Mouse (Mus musculus): ENCODE measurements around the gene Rasal2. TPM values are rescaled to one million over a fixed set of nuclear protein-coding genes. Genes with fewer than 3 reads are reported as not detected.
A peak's percentile ranks its signal among the peaks of the same experiment; 100 is the strongest.

Rasal2 gene
- polyA plus RNA-seq, 1 experiment from 2014 or later = 23.8 TPM

DNA sequence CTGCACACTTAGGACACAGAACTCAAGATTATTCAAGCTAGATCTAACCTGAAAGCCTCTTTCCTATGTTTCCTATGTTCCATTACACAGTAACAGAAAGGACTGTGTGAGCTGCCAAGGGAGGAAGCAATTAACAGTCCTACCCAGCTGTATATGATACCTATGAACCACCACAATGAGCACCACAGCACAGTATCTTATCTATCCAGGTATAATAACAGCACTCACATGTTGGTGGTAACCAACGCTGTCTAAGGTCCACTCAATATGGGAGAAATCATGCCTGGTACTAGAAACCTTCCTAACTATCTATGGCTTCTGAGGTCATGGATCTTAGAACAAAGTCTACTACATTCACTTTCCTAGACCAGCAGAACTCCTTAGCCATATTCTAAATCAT, 89.3 kb downstream of the Rasal2 start:
- no peak for ATAC-seq (ENCODE audit: low FRiP score)
- no peaks in the 10 kb centered on the region for H3K27me3 ChIP-seq (ENCODE audit: control insufficient read depth, insufficient read depth, low read length)
- no peak overlapping the region for H3K9ac ChIP-seq (ENCODE audit: low read length)
- no peak overlapping the region for H3K4me2 ChIP-seq
- no peak overlapping the region for H3K4me3 ChIP-seq (ENCODE audit: low read depth, low read length)
- no peaks in the 10 kb centered on the region for H3K36me3 ChIP-seq (ENCODE audit: control insufficient read depth, insufficient read depth, low read length)
- DNase-seq (ENCODE audit: low spot score, missing footprints) = no peak
- no peak overlapping the region for H3K27ac ChIP-seq (ENCODE audit: low read depth, low read length)
- H3K9me3 ChIP-seq (ENCODE audit: control insufficient read depth, low read length) = no peaks in the 10 kb centered on the region
- H3K4me1 ChIP-seq (ENCODE audit: control insufficient read depth, insufficient read depth, low read length) = no peaks in the 10 kb centered on the region
- 98% methylated on average over 1 of the region's 1 CpGs for WGBS

- Histone ChIP-seq H3K9me3 (ENCODE audit: control insufficient read depth, low read length) (no peaks in the 10 kb centered on the region), H3K4me3 (ENCODE audit: low read depth, low read length) (no peak overlapping the region), H3K27me3 (ENCODE audit: control insufficient read depth, insufficient read depth, low read length) (no peaks in the 10 kb centered on the region), H3K36me3 (ENCODE audit: control insufficient read depth, insufficient read depth, low read length) (no peaks in the 10 kb centered on the region), H3K27ac (ENCODE audit: low read depth, low read length) (no peak overlapping the region), H3K9ac (ENCODE audit: low read length) (no peak overlapping the region), H3K4me2 (no peak overlapping the region), H3K4me1 (ENCODE audit: control insufficient read depth, insufficient read depth, low read length) (no peaks in the 10 kb centered on the region)
- 94% methylated on average over 4 of the region's 4 CpGs for WGBS
- ATAC-seq (ENCODE audit: low FRiP score) (no peak), DNase-seq (ENCODE audit: low spot score, missing footprints) (no peak)
Measured at GRCm38 (mm10) chr1:157318896-157319295, 93.5 kb downstream of the Rasal2 start.

- Histone ChIP-seq H3K27me3 (ENCODE audit: control insufficient read depth, insufficient read depth, low read length) (no peaks in the 10 kb centered on the region), H3K9me3 (ENCODE audit: control insufficient read depth, low read length) (no peaks in the 10 kb centered on the region), H3K36me3 (ENCODE audit: control insufficient read depth, insufficient read depth, low read length) (no peaks in the 10 kb centered on the region), H3K9ac (ENCODE audit: low read length) (no peak overlapping the region), H3K27ac (ENCODE audit: low read depth, low read length) (no peak overlapping the region), H3K4me3 (ENCODE audit: low read depth, low read length) (no peak overlapping the region), H3K4me1 (ENCODE audit: control insufficient read depth, insufficient read depth, low read length) (no peaks in the 10 kb centered on the region), H3K4me2 (no peak overlapping the region)
- ATAC-seq (ENCODE audit: low FRiP score) = no peak
- 89% methylated on average over 1 of the region's 1 CpGs for WGBS
- DNase-seq (ENCODE audit: low spot score, missing footprints) = no peak
Measured at GRCm38 (mm10) chr1:157301266-157301665, 111.1 kb downstream of the Rasal2 start.

- Histone ChIP-seq H3K9me3 (ENCODE audit: control insufficient read depth, low read length) (no peaks in the 10 kb centered on the region), H3K4me3 (ENCODE audit: low read depth, low read length) (no peak overlapping the region), H3K36me3 (ENCODE audit: control insufficient read depth, insufficient read depth, low read length) (no peaks in the 10 kb centered on the region), H3K4me1 (ENCODE audit: control insufficient read depth, insufficient read depth, low read length) (no peaks in the 10 kb centered on the region), H3K27ac (ENCODE audit: low read depth, low read length) (no peak overlapping the region), H3K9ac (ENCODE audit: low read length) (no peak overlapping the region), H3K27me3 (ENCODE audit: control insufficient read depth, insufficient read depth, low read length) (no peaks in the 10 kb centered on the region), H3K4me2 (no peak overlapping the region)
- no peak for DNase-seq (ENCODE audit: low spot score, missing footprints)
- WGBS = 88% methylated on average over 2 of the region's 2 CpGs
- ATAC-seq (ENCODE audit: low FRiP score) = no peak
Measured at GRCm38 (mm10) chr1:157299559-157299958, 112.8 kb downstream of the Rasal2 start.

- Histone ChIP-seq H3K4me1 (ENCODE audit: control insufficient read depth, insufficient read depth, low read length) (no peaks in the 10 kb centered on the region), H3K4me2 (no peak overlapping the region), H3K4me3 (ENCODE audit: low read depth, low read length) (no peak overlapping the region), H3K27me3 (ENCODE audit: control insufficient read depth, insufficient read depth, low read length) (no peaks in the 10 kb centered on the region), H3K27ac (ENCODE audit: low read depth, low read length) (no peak overlapping the region), H3K9ac (ENCODE audit: low read length) (no peak overlapping the region), H3K9me3 (ENCODE audit: control insufficient read depth, low read length) (no peaks in the 10 kb centered on the region), H3K36me3 (ENCODE audit: control insufficient read depth, insufficient read depth, low read length) (no peaks in the 10 kb centered on the region)
- DNase-seq (ENCODE audit: low spot score, missing footprints) = no peak
- 94% methylated on average over 2 of the region's 2 CpGs for WGBS
- ATAC-seq (ENCODE audit: low FRiP score) = no peak
Measured at GRCm38 (mm10) chr1:157298990-157299389, 113.4 kb downstream of the Rasal2 start.

DNA sequence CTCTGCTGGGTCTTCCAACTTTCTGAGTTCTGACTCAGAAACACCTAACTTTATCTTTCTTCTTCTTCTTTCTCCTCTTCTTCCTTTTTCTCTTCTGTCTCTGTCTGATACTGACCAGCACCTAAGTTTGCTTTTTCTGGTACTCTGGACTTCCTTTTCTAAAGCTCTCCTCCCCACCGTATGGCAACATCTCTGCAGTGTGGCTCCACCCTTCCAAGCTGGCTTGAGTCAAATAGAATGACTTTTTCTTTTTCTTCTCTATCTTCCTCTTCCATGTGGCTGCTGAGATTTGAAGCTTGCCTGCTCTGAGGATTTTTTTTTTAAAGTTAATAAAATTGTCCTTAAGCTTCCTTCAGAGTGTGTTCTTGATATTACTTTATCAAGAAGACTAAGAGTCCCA, 115.3 kb downstream of the Rasal2 start:
- no peak for ATAC-seq (ENCODE audit: low FRiP score)
- 81% methylated on average over 1 of the region's 1 CpGs for WGBS
- no peak overlapping the region for H3K4me2 ChIP-seq
- no peak overlapping the region for H3K27ac ChIP-seq (ENCODE audit: low read depth, low read length)
- H3K9me3 ChIP-seq (ENCODE audit: control insufficient read depth, low read length) = no peaks in the 10 kb centered on the region
- no peak overlapping the region for H3K9ac ChIP-seq (ENCODE audit: low read length)
- DNase-seq (ENCODE audit: low spot score, missing footprints) = no peak
- H3K27me3 ChIP-seq (ENCODE audit: control insufficient read depth, insufficient read depth, low read length) = no peaks in the 10 kb centered on the region
- H3K36me3 ChIP-seq (ENCODE audit: control insufficient read depth, insufficient read depth, low read length) = no peaks in the 10 kb centered on the region
- no peaks in the 10 kb centered on the region for H3K4me1 ChIP-seq (ENCODE audit: control insufficient read depth, insufficient read depth, low read length)
- H3K4me3 ChIP-seq (ENCODE audit: low read depth, low read length) = no peak overlapping the region

DNA sequence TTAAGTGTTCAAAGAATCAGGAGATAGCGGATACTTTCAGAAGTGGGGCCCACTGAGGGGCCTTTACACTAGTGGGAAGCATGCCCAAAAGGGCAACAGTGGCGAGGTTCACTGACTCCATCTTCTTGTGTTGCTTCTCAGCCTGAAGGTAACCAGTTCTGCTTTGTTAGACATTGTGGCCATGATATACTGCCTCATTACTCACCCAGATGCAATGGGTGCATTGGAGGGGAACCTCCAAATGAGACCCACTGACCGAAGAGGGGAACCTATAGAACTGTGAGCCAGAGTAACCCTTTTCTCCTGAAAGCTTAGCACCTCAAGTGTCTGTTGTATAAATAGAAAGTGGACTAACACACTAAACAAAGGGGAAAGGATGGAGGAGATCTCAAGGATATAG, 116.5 kb downstream of the Rasal2 start:
- ATAC-seq (ENCODE audit: low FRiP score) (no peak), DNase-seq (ENCODE audit: low spot score, missing footprints) (no peak)
- no peak overlapping the region for H3K4me2 ChIP-seq
- no peak overlapping the region for H3K27ac ChIP-seq (ENCODE audit: low read depth, low read length)
- no peaks in the 10 kb centered on the region for H3K36me3 ChIP-seq (ENCODE audit: control insufficient read depth, insufficient read depth, low read length)
- no peaks in the 10 kb centered on the region for H3K4me1 ChIP-seq (ENCODE audit: control insufficient read depth, insufficient read depth, low read length)
- 90% methylated on average over 3 of the region's 3 CpGs for WGBS
- H3K4me3 ChIP-seq (ENCODE audit: low read depth, low read length) = no peak overlapping the region
- H3K27me3 ChIP-seq (ENCODE audit: control insufficient read depth, insufficient read depth, low read length) = no peaks in the 10 kb centered on the region
- H3K9me3 ChIP-seq (ENCODE audit: control insufficient read depth, low read length) = no peaks in the 10 kb centered on the region
- H3K9ac ChIP-seq (ENCODE audit: low read length) = no peak overlapping the region

GRCm38 (mm10) chr1:157290173-157290572, 122.2 kb downstream of the Rasal2 start:
- DNase-seq (ENCODE audit: low spot score, missing footprints) = no peak
- Histone ChIP-seq H3K27me3 (ENCODE audit: control insufficient read depth, insufficient read depth, low read length) (no peaks in the 10 kb centered on the region), H3K4me1 (ENCODE audit: control insufficient read depth, insufficient read depth, low read length) (no peaks in the 10 kb centered on the region; the same call in 1 of the 2 replicates), H3K27ac (ENCODE audit: low read depth, low read length) (no peak overlapping the region), H3K4me2 (no peak overlapping the region), H3K9me3 (ENCODE audit: control insufficient read depth, low read length) (no peaks in the 10 kb centered on the region), H3K9ac (ENCODE audit: low read length) (no peak overlapping the region), H3K36me3 (ENCODE audit: control insufficient read depth, insufficient read depth, low read length) (no peaks in the 10 kb centered on the region), H3K4me3 (ENCODE audit: low read depth, low read length) (no peak overlapping the region)
- ATAC-seq (ENCODE audit: low FRiP score) = no peak
- WGBS = 88% methylated on average over 2 of the region's 2 CpGs

DNA sequence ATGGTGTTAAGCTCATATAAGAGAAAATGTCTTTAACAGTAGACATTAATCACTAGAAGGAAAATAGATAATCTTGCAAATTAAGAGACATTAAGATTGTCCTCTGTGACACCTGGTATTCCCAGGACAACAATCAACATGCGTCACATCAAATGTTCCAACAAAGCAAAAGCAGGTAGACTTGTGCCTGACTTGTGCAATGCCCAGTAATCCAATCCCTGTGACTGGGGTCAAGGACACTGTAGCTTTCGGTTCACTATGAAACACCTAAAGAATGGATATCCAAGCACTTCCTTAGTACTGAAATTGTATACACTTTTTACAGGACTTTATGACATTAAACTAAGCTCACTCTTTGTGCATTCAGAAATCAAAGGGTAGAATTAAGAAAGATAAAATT, 123.1 kb downstream of the Rasal2 start:
- ATAC-seq (ENCODE audit: low FRiP score) (no peak), DNase-seq (ENCODE audit: low spot score, missing footprints) (no peak)
- H3K27me3 ChIP-seq (ENCODE audit: control insufficient read depth, insufficient read depth, low read length) = no peaks in the 10 kb centered on the region
- no peaks in the 10 kb centered on the region for H3K9me3 ChIP-seq (ENCODE audit: control insufficient read depth, low read length)
- H3K27ac ChIP-seq (ENCODE audit: low read depth, low read length) = no peak overlapping the region
- no peak overlapping the region for H3K4me3 ChIP-seq (ENCODE audit: low read depth, low read length)
- 87% methylated on average over 2 of the region's 2 CpGs for WGBS
- H3K36me3 ChIP-seq (ENCODE audit: control insufficient read depth, insufficient read depth, low read length) = no peaks in the 10 kb centered on the region
- no peak overlapping the region for H3K9ac ChIP-seq (ENCODE audit: low read length)
- no peaks in the 10 kb centered on the region; the same call in 1 of the 2 replicates for H3K4me1 ChIP-seq (ENCODE audit: control insufficient read depth, insufficient read depth, low read length)
- no peak overlapping the region for H3K4me2 ChIP-seq

- no peaks in the 10 kb centered on the region for H3K36me3 ChIP-seq (ENCODE audit: control insufficient read depth, insufficient read depth, low read length)
- 20% methylated on average over 4 of the region's 4 CpGs for WGBS
- ATAC-seq (ENCODE audit: low FRiP score) (peak; percentile 55; the same call in 1 of the 2 replicates), DNase-seq (ENCODE audit: low spot score, missing footprints) (peak; percentile 91)
- peaks cover 2% of the 10 kb centered on the region; the same call in 1 of the 2 replicates for H3K4me1 ChIP-seq (ENCODE audit: control insufficient read depth, insufficient read depth, low read length)
- no peaks in the 10 kb centered on the region for H3K9me3 ChIP-seq (ENCODE audit: control insufficient read depth, low read length)
- no peak overlapping the region for H3K4me2 ChIP-seq
- no peaks in the 10 kb centered on the region for H3K27me3 ChIP-seq (ENCODE audit: control insufficient read depth, insufficient read depth, low read length)
- no peak overlapping the region for H3K9ac ChIP-seq (ENCODE audit: low read length)
- no peak overlapping the region for H3K4me3 ChIP-seq (ENCODE audit: low read depth, low read length)
- H3K27ac ChIP-seq (ENCODE audit: low read depth, low read length) = no peak overlapping the region
Measured at GRCm38 (mm10) chr1:157286561-157286960, 125.8 kb downstream of the Rasal2 start.
